Mouse (Mus musculus) spleen, adult 18-20 months (tissue): ENCODE data around the gene Jagn1.
A peak's percentile ranks its signal among the peaks of the same experiment; 100 is the strongest.

Experiments
- DNase-seq, 2 experiments: peaks; one replicate each; pipeline ENCODE4 v3.0.0; 2022; ENCODE audit warnings: mixed read lengths in 2 of 2

Jagn1 gene

GRCm38 (mm10) chr6:113442442-113443090 is at the start of gene Jagn1:
Gene Jagn1 (plus strand): TSS chr6:113442569.
- peak; percentile 74 to 87 for DNase-seq

DNA sequence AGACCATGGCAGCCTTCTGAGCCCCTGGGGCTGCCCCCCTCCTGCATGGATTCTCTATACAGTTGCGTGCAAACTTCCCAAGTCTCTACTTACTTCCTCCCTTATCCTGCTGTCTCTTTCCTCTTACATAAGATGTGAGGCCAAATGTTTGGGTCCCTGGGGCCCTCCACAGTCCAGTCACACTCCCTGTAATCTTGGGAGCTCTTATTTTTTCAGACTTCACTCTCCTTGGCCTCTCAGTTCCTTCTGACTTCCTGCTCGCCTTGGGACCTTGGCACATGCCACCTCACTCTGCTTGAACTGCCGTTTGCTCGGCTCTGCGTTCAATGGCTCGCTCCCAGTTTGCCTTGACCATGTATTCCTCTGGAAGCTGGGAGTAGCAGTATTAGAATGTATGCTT is 48.4 kb upstream of the Jagn1 start:
- no peak for DNase-seq

GRCm38 (mm10) chr6:113394811-113395210 is 47.6 kb upstream of the Jagn1 start:
- no peak for DNase-seq

DNA sequence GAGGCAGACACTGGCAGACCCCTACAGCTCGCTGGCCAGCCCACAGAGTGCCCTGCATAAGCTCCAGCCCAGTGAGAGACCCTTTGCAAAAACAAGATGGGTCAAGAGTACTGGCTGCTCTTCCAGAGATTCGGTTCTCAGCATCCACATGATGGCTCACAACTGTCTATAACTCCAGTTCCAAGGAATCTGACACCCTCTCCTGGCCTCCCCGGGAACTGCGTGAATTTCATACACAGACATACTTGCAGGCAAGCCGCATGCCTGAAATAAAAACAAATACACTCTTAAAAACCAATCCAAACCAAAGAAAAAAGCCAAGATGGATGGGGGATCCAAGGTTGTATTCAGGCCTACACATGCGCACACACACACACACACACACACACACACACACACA is 46.9 kb upstream of the Jagn1 start:
- no peak for DNase-seq

DNA sequence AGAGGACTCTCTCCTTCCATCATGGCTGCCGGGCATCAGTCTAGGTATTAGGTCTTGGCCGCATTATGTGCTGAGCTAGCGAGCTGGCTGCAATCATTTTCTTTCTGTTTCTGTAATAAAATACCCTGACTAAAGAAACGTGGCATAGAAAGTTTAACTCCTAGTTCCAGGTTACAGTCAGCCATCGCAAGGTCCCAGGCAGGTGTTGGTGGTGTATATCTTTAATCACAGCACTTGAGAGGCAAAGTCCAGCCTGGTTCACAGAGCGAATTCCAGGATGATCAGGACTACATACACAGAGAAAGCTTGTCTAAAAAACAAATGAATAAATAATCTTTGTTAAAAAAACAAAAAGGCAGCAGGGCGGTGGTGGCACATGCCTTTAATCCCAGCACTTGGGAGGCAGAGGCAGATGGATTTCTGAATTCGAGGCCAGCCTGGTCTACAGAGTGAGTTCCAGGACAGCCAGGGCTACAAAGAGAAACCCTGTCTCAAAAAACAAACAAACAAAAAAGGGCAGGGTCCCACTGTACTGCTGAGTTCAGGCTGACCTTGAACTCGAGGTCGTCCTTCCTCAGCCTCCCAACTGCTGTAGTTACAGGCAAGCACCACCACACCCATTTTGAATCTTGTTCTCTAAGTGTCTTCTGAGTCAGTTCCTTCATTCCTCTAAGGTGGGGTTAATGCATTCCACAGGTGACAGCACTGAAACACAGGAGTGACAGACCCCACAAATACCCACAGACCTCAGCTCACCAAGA is 45.9 kb upstream of the Jagn1 start:
- DNase-seq: no peak

DNA sequence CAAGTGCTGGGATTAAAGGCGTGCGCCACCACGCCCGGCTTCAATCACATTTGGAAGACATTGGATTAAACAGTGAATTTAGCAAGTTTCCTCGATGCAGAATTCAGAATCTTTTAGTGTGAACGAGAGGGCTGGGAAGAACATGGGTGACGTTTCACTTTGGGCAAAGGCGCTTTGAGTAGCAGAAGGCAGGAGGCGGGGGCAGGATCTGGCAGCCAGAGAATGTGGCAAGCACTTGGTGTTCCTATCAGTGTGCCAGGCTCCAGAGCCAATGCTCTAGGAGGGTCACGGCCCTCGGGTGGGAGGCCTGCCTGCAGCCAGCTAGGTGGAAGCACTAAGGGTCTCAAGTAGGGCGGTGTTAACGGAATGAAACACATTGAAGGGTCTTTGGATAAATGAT is 40.3 kb upstream of the Jagn1 start:
- DNase-seq: no peak

DNA sequence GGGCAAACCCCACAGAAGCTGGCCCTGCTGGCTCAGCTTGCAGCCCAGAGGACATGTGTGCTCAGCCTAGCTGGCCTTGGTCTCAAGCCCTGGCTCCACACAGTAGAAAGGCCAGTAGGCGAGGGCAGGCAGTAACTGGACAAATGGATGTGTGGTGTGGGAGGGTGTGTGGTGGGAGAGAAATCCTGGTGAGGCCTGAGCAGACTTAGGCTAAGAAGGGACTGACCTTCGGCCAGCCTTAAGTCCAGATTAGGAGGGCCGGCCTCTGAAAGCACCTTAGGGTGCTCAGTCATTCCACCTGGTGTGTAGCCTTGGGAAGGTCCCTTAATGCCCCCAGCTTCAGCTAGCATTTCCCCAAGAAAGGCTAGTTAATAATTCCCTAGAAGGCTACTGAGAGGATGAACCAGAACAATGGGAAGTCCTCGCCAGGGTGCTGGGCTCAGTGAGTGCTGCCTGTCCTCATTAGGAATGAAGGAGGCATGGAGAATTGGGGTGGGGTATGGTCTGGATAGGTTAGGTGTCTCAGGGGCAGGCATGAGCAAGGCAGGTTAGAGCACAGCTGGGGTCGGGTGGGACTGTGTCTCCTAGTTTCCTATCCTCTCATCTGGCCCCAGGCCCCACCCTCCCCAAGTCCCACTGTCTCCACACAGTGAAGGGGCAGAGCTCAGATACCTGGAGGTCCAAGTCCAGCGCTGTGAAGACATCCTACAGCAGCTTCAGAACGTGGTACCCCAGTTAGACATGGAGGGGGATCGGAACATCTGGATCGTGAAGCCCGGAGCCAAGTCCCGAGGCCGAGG is 37.5 kb upstream of the Jagn1 start:
- DNase-seq: no peak

GRCm38 (mm10) chr6:113405483-113405882 is 36.9 kb upstream of the Jagn1 start:
- no peak for DNase-seq

DNA sequence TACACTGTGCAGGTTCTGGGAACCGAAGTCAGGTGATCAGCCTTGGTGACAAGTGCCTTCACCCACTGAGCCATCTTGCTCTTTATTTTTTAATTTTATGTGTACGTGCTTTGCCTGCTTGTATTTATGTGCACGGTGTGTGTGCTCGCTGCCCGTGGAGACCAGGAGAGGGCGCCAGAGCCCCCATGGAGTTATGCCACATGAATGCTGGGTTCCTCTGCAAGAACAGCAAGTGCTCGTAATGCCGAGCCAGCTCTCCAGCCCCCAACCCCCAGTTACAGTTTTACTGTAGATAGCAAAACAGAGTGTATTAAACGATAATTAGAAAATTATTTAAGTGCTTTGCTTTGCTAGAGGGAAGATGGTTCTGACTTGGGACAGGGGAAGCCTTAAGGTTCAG is 35.7 kb upstream of the Jagn1 start:
- DNase-seq: no peak

GRCm38 (mm10) chr6:113410001-113410400 is 32.4 kb upstream of the Jagn1 start:
- DNase-seq: no peak

DNA sequence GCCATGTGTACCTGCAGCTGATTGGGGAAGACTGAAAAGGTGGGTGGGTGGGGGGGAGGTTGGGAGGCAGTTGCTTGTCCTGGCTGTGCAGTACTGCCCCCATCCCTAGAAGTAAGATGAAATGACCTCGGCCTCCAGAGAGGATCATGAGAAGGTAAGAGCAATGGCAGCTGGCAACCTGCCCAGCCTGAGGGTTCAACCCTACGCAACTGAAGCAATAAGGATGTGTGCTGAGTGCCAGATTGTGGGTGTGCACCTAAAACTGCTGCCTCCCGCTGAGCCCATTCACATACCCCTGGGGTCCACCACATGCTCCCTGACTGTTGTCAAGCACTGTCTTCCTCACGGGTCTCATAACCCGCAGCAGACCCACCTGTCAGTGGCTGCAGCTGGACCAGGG is 26.0 kb upstream of the Jagn1 start:
- DNase-seq: no peak

DNA sequence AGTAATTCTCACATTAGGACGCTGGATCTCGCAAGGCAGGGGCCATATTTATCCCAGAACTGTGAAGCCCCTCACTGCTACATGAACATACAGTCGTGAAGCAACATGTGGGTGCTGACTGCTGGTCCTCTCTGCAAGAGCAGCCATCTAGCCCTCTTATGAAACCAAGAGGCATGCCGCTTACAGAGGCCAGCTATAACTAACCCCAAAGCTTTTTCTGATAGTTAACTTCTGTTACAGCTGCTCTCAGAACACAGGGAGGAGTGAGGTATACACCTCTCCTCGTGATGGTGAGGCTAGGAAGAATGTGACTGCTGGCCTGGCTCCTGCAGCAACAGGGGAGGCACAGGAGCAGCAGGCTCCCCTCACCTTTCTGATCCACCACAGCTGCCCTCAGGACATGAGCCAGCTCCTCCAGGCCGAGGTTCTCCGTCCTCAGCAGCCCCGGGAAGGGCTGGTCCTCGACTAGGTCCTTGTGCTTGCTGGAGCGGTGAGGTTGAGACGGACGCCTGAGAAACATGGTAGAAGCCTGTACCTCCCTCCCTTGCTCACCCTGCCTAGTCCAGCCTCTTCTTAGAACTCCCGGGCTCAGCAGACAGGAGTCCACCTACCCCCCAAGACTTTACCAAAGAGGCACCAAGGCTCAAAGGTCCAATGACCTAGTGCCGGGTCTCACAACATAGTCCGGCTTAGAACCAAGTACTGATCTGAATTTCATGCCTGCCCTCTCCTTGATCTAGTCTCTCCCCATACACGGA is 23.7 kb upstream of the Jagn1 start:
- no peak for DNase-seq

DNA sequence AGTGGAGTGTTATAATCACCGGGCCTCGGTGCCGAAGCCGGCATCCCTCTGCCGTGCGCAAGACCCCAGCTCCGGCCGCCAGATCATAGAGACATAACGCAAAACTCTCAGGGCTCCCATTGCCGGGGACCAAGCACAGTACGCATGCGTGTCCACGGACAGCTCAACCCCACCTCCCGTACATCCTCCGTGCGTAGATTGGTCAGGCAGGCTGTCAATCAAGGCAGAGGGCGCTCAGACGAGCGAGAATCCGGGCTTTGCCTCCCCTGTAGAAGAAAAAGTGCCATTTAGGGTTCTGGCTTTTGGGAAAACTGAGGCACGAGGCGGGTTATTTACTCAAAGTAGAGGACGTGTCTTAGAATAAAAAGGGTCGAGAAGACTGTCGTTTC is 23.2 kb upstream of the Jagn1 start, which contains the start of gene Rpusd3:
TSS of gene Rpusd3 (minus strand) at position 142 of the 389 bp plus-strand sequence.
- DNase-seq: peak; percentile 96 to 99

DNA sequence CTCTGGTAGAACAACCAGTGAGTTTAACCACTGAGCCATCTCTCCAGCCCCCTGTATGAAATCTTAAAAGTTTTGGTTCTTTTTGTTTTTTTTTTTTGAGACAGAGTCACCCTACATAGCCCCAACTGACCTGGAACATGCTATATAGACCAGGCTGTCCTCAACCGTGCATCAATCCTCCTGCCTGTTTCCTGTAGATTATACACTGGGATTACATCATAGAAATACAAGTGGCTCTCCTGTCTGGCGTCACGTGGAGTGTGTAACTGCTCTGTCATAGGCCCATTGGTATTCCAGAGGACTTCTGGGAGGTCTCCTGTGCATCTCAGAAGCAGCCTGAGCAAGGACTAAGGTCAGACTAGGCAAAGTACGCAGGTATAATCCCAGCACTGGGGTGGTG is 19.4 kb upstream of the Jagn1 start:
- no peak for DNase-seq

- no peak for DNase-seq
Observed at GRCm38 (mm10) chr6:113424187-113424586, 18.2 kb upstream of the Jagn1 start.

- DNase-seq: no peak
Observed at GRCm38 (mm10) chr6:113426696-113427095, 15.7 kb upstream of the Jagn1 start.

DNA sequence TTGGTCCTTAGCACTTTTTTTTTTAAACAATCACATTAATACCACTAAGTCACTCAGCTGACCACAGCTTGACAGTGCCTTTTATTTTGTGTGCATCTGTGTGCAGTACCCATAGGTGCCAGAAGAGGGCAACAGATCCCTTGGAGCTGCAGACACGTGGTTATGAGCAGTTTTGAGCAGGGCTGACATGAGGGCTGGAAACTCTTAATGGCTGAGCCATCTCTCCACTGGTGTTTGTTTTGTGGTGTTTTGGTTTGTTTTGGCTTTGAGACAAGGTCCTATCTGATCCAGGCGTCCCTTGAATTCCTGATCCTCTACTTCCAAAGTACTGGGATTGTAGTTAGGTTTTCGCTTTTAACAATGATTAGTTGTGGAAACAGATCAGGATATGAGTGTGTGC is 15.0 kb upstream of the Jagn1 start:
- DNase-seq: peak in 1 of 2 experiments; percentile 26

GRCm38 (mm10) chr6:113428006-113428405 is 14.4 kb upstream of the Jagn1 start:
- DNase-seq: no peak

GRCm38 (mm10) chr6:113429965-113430364 is 12.4 kb upstream of the Jagn1 start:
- DNase-seq: no peak

- no peak for DNase-seq
Observed at GRCm38 (mm10) chr6:113430846-113431245, 11.5 kb upstream of the Jagn1 start.

GRCm38 (mm10) chr6:113431801-113432200 is 10.6 kb upstream of the Jagn1 start:
- DNase-seq: no peak

DNA sequence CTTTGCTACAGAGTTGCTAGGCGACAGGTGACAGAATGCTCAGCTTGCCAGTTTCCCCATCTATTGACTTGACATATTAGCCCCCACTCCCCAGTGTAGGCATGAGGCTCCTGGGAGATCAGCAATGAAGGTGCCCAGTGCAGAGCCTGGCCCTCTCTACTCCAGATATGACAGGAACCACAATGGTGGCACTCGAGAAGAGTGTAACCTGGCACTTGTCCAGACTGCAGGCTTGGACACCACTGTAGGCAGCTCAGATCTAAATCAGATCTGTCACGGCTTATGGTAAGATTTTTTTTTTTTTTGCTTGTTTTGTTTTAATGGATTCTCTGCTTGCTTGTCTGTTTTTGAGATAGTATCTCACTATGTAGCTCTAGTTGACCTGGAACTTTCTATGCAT is 8.7 kb upstream of the Jagn1 start:
- no peak for DNase-seq

GRCm38 (mm10) chr6:113434691-113435090 is 7.7 kb upstream of the Jagn1 start:
- no peak for DNase-seq
